Mouse (Mus musculus) embryonic facial prominence, embryonic 12.5 days (tissue): ENCODE data around the gene Tpm3. TPM values are rescaled to one million over a fixed set of nuclear protein-coding genes. Genes with fewer than 3 reads are reported as not detected.

Source experiments
- ATAC-seq: fragments of 200-750 bp; cut with Nextera tagmentation; 2 replicates; pipeline ENCODE4 v1.8.0; 2017; ENCODE audit not compliant: insufficient number of reproducible peaks, insufficient read depth, low FRiP score, low TSS enrichment
- H3K27ac ChIP-seq: fragments of 300-500 bp; sonication (generic); 2 replicates; pipeline ENCODE4 v1.5.1; 2016; ENCODE audit warnings: mild to moderate bottlenecking
- H3K27me3 ChIP-seq: fragments of 300-500 bp; sonication (generic); 2 replicates; pipeline ENCODE4 v1.6.1; 2016; ENCODE audit warnings: mild to moderate bottlenecking, moderate library complexity
- H3K36me3 ChIP-seq: fragments of 300-500 bp; sonication (generic); 2 replicates; pipeline ENCODE4 v1.6.1; 2016; ENCODE audit warnings: mild to moderate bottlenecking
- H3K4me1 ChIP-seq: fragments of 300-500 bp; sonication (generic); 2 replicates; pipeline ENCODE4 v1.6.1; 2016
- H3K4me2 ChIP-seq: fragments of 300-500 bp; sonication (generic); replicated peaks from 2 replicates; pipeline ENCODE4 v1.6.1; 2016; ENCODE audit warnings: mild to moderate bottlenecking, moderate library complexity
- H3K4me3 ChIP-seq: fragments of 300-500 bp; sonication (generic); 2 replicates; pipeline ENCODE4 v1.5.1; 2016; ENCODE audit warnings: mild to moderate bottlenecking
- H3K9ac ChIP-seq: fragments of 300-500 bp; sonication (generic); 2 replicates; pipeline ENCODE4 v1.6.1; 2016; ENCODE audit warnings: mild to moderate bottlenecking, moderate library complexity
- H3K9me3 ChIP-seq: fragments of 300-500 bp; sonication (generic); 2 replicates; pipeline ENCODE4 v1.6.1; 2016; ENCODE audit warnings: mild to moderate bottlenecking, moderate library complexity
- WGBS: fragments of 180-500 bp; shearing (Covaris S2); methylation state at CpG from one replicate; pipeline ENCODE4 v1.1.7; 2016; 5-methylcytosine and 5-hydroxymethylcytosine counted together
- polyA plus RNA-seq: library from polyadenylated mRNA; unstranded; fragments of >200 nt; fragmentation: Nextera tagmentation; extraction: Ambion mirVana; gene quantifications from 2 replicates; pipeline ENCODE4 v1.2.1, GENCODE M21; 2016

Gene Tpm3
- polyA plus RNA-seq, 1 experiment from 2014 or later, result 517 TPM

GRCm38 (mm10) chr3:90069688-90070087, 2.8 kb upstream of the Tpm3 start:
- Histone ChIP-seq H3K4me1 (no peaks in the 10 kb centered on the region), H3K4me2 (no peak overlapping the region), H3K36me3 (no peaks in the 10 kb centered on the region; the same call in 1 of the 2 replicates), H3K27me3 (no peaks in the 10 kb centered on the region), H3K9ac (no peak overlapping the region), H3K4me3 (no peak overlapping the region), H3K9me3 (no peaks in the 10 kb centered on the region), H3K27ac (no peak overlapping the region)
- 77% methylated on average over 7 of the region's 7 CpGs for WGBS
- ATAC-seq, result no peak

DNA sequence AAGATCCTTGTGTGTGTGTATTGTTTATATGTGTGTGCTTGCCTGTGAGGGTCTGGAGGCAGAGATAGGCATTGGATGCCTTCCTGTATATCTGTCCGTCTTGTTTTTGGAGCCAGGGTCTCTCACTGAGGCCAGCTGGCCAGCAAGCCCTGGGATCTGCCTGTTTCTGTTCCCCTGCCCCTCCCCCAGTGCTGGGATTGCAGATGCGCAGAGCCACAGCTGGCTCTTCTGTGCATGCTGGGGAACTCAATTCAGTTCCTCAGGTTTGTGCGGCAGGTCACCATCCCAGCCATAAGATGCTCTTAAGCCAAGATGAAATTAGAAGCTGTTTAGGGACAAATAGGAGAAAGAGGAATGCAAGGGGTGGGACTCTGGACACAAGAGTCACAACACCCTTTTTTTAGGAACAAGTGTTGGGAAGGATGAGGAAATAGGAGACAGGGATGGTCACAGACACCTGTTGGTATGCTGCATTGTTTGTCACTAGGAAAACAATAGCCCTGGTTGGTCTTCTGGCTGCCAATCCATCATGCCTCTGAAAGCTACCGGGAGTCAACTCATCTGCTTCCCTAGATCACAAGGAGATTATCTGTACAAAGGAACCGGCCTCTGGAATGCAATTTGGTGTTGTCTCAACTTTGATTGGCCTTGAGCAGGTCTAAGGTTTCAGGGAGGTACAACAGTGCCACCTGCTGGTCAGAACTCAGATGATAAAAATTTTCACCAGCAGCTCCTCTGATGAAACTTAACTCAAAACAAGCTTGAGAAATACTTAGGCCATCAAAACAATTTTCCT, 4.7 kb downstream of the Tpm3 start:
- no peak overlapping the region for H3K4me3 ChIP-seq
- H3K4me2 ChIP-seq, result peak overlapping the region; percentile 30
- H3K36me3 ChIP-seq, result no peaks in the 10 kb centered on the region
- no peaks in the 10 kb centered on the region for H3K9me3 ChIP-seq
- no peak overlapping the region for H3K27ac ChIP-seq
- 11% methylated on average over 5 of the region's 5 CpGs for WGBS
- H3K9ac ChIP-seq, result no peak overlapping the region
- H3K4me1 ChIP-seq, result peaks cover 22% of the 10 kb centered on the region
- no peak for ATAC-seq
- H3K27me3 ChIP-seq, result no peaks in the 10 kb centered on the region

DNA sequence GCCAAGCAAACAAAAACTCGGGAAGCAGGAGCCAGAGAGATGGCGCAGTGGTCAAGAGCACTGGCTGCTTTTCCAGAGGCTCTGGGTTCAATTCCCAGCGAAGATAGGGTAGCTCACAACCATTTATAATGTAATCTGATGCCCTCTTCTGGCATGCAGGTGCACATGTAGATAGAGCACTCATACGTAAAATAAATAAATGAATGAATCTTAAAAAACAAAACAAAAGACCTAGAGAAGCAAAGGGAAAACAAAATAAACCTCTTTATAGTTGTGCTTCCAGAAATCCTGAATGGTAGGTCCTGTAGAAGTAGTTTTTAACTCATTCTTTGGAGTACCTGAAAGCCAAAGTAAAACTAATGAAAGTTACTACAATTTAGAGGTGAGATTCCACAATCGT, 5.8 kb downstream of the Tpm3 start:
- Histone ChIP-seq H3K9ac (no peak overlapping the region), H3K36me3 (no peaks in the 10 kb centered on the region), H3K4me3 (no peak overlapping the region), H3K27ac (no peak overlapping the region), H3K27me3 (no peaks in the 10 kb centered on the region), H3K4me1 (peaks cover 33% of the 10 kb centered on the region), H3K9me3 (no peaks in the 10 kb centered on the region), H3K4me2 (no peak overlapping the region)
- ATAC-seq, result no peak
- 44% methylated on average over 5 of the region's 5 CpGs for WGBS

GRCm38 (mm10) chr3:90079133-90079762, 6.8 kb downstream of the Tpm3 start:
- H3K27me3 ChIP-seq, result no peaks in the 10 kb centered on the region
- no peaks in the 10 kb centered on the region for H3K36me3 ChIP-seq
- peak overlapping the region; percentile 78 for H3K9ac ChIP-seq
- peak overlapping the region; percentile 82 for H3K4me3 ChIP-seq
- WGBS, result under 1% methylated on average over 33 of the region's 33 CpGs
- no peaks in the 10 kb centered on the region for H3K9me3 ChIP-seq
- H3K27ac ChIP-seq, result peak overlapping the region; percentile 98
- peak overlapping the region; percentile 75 for H3K4me2 ChIP-seq
- peaks cover 44% of the 10 kb centered on the region for H3K4me1 ChIP-seq
- ATAC-seq, result peak; percentile 95

GRCm38 (mm10) chr3:90079763-90080497, 7.5 kb downstream of the Tpm3 start:
- Histone ChIP-seq H3K27ac (peak overlapping the region; percentile 98), H3K4me2 (peak overlapping the region; percentile 75), H3K27me3 (no peaks in the 10 kb centered on the region), H3K4me1 (peaks cover 49% of the 10 kb centered on the region), H3K9ac (peak overlapping the region; percentile 78), H3K4me3 (peak overlapping the region; percentile 82), H3K36me3 (no peaks in the 10 kb centered on the region), H3K9me3 (no peaks in the 10 kb centered on the region)
- under 1% methylated on average over 53 of the region's 53 CpGs for WGBS
- peak; percentile 59 for ATAC-seq

- Histone ChIP-seq H3K9ac (peak overlapping the region; percentile 78), H3K36me3 (no peaks in the 10 kb centered on the region), H3K4me2 (peak overlapping the region; percentile 75), H3K27me3 (no peaks in the 10 kb centered on the region), H3K4me3 (peak overlapping the region; percentile 82), H3K4me1 (peaks cover 53% of the 10 kb centered on the region), H3K9me3 (no peaks in the 10 kb centered on the region), H3K27ac (peak overlapping the region; percentile 98)
- ATAC-seq, result no peak
- 0% methylated on average over 6 of the region's 6 CpGs for WGBS
These were observed 8.0 kb downstream of the Tpm3 start for GRCm38 (mm10) chr3:90080498-90080863.

GRCm38 (mm10) chr3:90081365-90082240, 9.2 kb downstream of the Tpm3 start:
- H3K27ac ChIP-seq, result no peak overlapping the region
- WGBS, result 73% methylated on average over 5 of the region's 5 CpGs
- H3K9ac ChIP-seq, result no peak overlapping the region
- H3K36me3 ChIP-seq, result 0 out of 2 replicates have a peak, but pooled peaks cover 5% of the 10 kb centered on the region
- peak overlapping the region; percentile 82 for H3K4me3 ChIP-seq
- ATAC-seq, result no peak
- H3K4me1 ChIP-seq, result peaks cover 53% of the 10 kb centered on the region
- no peaks in the 10 kb centered on the region for H3K9me3 ChIP-seq
- H3K27me3 ChIP-seq, result no peaks in the 10 kb centered on the region
- peak overlapping the region; percentile 75 for H3K4me2 ChIP-seq

GRCm38 (mm10) chr3:90083034-90083433, 10.6 kb downstream of the Tpm3 start:
- Histone ChIP-seq H3K36me3 (peaks cover 18% of the 10 kb centered on the region), H3K4me3 (no peak overlapping the region), H3K9me3 (no peaks in the 10 kb centered on the region), H3K4me2 (peak overlapping the region; percentile 16; the same call in 1 of the 2 replicates), H3K27ac (peak overlapping the region; percentile 65), H3K9ac (no peak overlapping the region), H3K27me3 (no peaks in the 10 kb centered on the region), H3K4me1 (peaks cover 48% of the 10 kb centered on the region)
- ATAC-seq, result no peak
- 64% methylated on average over 5 of the region's 5 CpGs for WGBS

GRCm38 (mm10) chr3:90083698-90084324, 11.4 kb downstream of the Tpm3 start:
- H3K36me3 ChIP-seq, result peaks cover 25% of the 10 kb centered on the region
- no peaks in the 10 kb centered on the region for H3K9me3 ChIP-seq
- peak overlapping the region; percentile 16; the same call in 1 of the 2 replicates for H3K4me2 ChIP-seq
- H3K4me1 ChIP-seq, result peaks cover 44% of the 10 kb centered on the region
- no peak overlapping the region for H3K4me3 ChIP-seq
- no peak overlapping the region for H3K9ac ChIP-seq
- WGBS, result 43% methylated on average over 3 of the region's 3 CpGs
- no peak for ATAC-seq
- H3K27ac ChIP-seq, result peak overlapping the region; percentile 65; the same call in 1 of the 2 replicates
- H3K27me3 ChIP-seq, result no peaks in the 10 kb centered on the region

- Histone ChIP-seq H3K9ac (no peak overlapping the region), H3K4me1 (peaks cover 44% of the 10 kb centered on the region), H3K36me3 (peaks cover 35% of the 10 kb centered on the region), H3K27ac (no peak overlapping the region), H3K9me3 (no peaks in the 10 kb centered on the region), H3K27me3 (no peaks in the 10 kb centered on the region), H3K4me3 (no peak overlapping the region), H3K4me2 (no peak overlapping the region)
- 74% methylated on average over 4 of the region's 4 CpGs for WGBS
- no peak for ATAC-seq
These were observed 12.3 kb downstream of the Tpm3 start for GRCm38 (mm10) chr3:90084790-90085189.
